Mouse (Mus musculus): ENCODE measurements at regions not wholly inside any gene's neighbourhood (a gene's known extent, or its start where the extent isn't known, plus 50 kb on each side); places are given as distances from the start of the nearest gene placed in this dataset.

GRCm38 (mm10) chr7:72837992-72838655 is 531.7 kb upstream of the Mctp2 start:
- TF ChIP-seq POLR2A (IDR thresholded peaks at IDR 0.05; ENCODE audit: insufficient read length, low read depth) (no peak), MYOD1 (IDR thresholded peaks at IDR 0.05; ENCODE audit: control insufficient read depth in 1 of 3, insufficient read length in 2 of 3, low read depth in 2 of 3) (no peak), MAX (IDR thresholded peaks at IDR 0.05; ENCODE audit: low read depth) (no peak), USF1 (IDR thresholded peaks at IDR 0.05; ENCODE audit: low read depth) (no peak), TCF3 (IDR thresholded peaks at IDR 0.05; ENCODE audit: insufficient read length, low read depth) (no peak), SRF (IDR thresholded peaks at IDR 0.05; ENCODE audit: control insufficient read depth, insufficient read length, low read depth) (no peak), MYOG (IDR thresholded peaks at IDR 0.05; ENCODE audit: control insufficient read depth in 1 of 3, insufficient read depth in 1 of 3, insufficient read length in 2 of 3, low read depth in 2 of 3) (no peak), E2F4 (IDR thresholded peaks at IDR 0.05; ENCODE audit: insufficient read depth) (no peak), TCF12 (IDR thresholded peaks at IDR 0.05; ENCODE audit: insufficient read depth, poor library complexity, severe bottlenecking) (no peak), POLR2AphosphoS2 (IDR thresholded peaks at IDR 0.05; ENCODE audit: insufficient read length, low read depth) (no peak), CEBPB (IDR thresholded peaks at IDR 0.05; ENCODE audit: insufficient read depth, poor library complexity, severe bottlenecking) (no peak)
